Mouse (Mus musculus) neural tube, embryonic 10.5 days (tissue): ENCODE data around the gene Cyth4.

Experiments used
- DNase-seq: peaks from one replicate; pipeline ENCODE4 v3.0.0-alpha.2; 2017; ENCODE audit warnings: low spot score; ENCODE audit errors: extremely low spot score

Cyth4 gene

GRCm38 (mm10) chr15:78585404-78585803, 11.4 kb upstream of the Cyth4 start:
- no peak for DNase-seq

GRCm38 (mm10) chr15:78587050-78587994, 9.5 kb upstream of the Cyth4 start:
- DNase-seq = peak; percentile 85

GRCm38 (mm10) chr15:78588049-78588448, 8.8 kb upstream of the Cyth4 start:
- DNase-seq = no peak

- DNase-seq = no peak
Measured at GRCm38 (mm10) chr15:78588900-78589299, 7.9 kb upstream of the Cyth4 start.

- DNase-seq = no peak
Measured at GRCm38 (mm10) chr15:78589936-78590335, 6.9 kb upstream of the Cyth4 start.

- DNase-seq = no peak
Measured at GRCm38 (mm10) chr15:78590785-78591184, 6.1 kb upstream of the Cyth4 start.

GRCm38 (mm10) chr15:78591680-78592451, 5.0 kb upstream of the Cyth4 start:
- DNase-seq = no peak

GRCm38 (mm10) chr15:78592452-78592968, 4.3 kb upstream of the Cyth4 start:
- DNase-seq = no peak

GRCm38 (mm10) chr15:78593896-78594425, 2.9 kb upstream of the Cyth4 start:
- no peak for DNase-seq

- no peak for DNase-seq
Measured at GRCm38 (mm10) chr15:78594831-78595230, 2.0 kb upstream of the Cyth4 start.

GRCm38 (mm10) chr15:78595468-78595867, 1.4 kb upstream of the Cyth4 start:
- DNase-seq = no peak

- no peak for DNase-seq
Measured at GRCm38 (mm10) chr15:78596504-78596903, 343 bp upstream of the Cyth4 start.

GRCm38 (mm10) chr15:78597729-78598128, 882 bp downstream of the Cyth4 start:
- no peak for DNase-seq

- DNase-seq = no peak
Measured at GRCm38 (mm10) chr15:78599124-78599523, 2.3 kb downstream of the Cyth4 start.

GRCm38 (mm10) chr15:78599529-78600193, 2.8 kb downstream of the Cyth4 start:
- no peak for DNase-seq

GRCm38 (mm10) chr15:78601180-78601579, 4.3 kb downstream of the Cyth4 start:
- DNase-seq = no peak

- DNase-seq = no peak
Measured at GRCm38 (mm10) chr15:78604255-78604654, 7.4 kb downstream of the Cyth4 start.

- no peak for DNase-seq
Measured at GRCm38 (mm10) chr15:78605371-78605791, 8.5 kb downstream of the Cyth4 start.

GRCm38 (mm10) chr15:78606059-78606458, 9.2 kb downstream of the Cyth4 start:
- DNase-seq = no peak

GRCm38 (mm10) chr15:78607463-78607862, 10.6 kb downstream of the Cyth4 start:
- DNase-seq = no peak
